Mouse (Mus musculus): ENCODE results near the gene Atr.

Gene Atr

DNA sequence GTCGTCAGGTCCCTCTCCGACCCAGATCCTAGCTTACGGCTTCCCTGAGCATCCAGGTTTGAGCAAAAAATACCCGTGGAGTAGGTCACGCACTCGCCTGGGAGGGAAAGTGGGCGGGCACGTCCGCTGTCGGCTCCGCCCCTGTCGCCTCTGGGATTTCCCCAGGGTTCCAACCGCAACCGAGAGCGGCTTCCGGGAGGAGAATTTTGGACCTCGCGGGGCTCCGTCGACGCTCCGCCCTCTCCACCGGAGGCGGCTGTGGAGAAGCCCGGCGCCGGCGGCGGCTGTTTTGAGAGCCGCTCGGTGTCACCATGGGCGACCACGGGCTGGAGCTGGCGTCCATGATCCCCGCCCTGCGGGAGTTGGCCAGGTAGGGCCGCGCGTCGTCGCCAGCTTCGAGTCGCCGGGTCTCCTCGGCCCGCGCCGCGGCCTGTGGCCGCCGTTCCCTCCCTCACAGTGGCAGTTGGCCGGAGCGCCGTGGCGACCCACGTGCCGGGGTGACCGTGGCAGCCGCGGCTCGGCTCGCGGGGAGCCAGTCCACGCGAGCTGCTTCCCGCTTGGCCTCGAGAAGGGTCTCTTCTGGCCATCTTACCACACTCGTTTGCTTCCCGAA, at the start of gene Atr:
TSS of gene Atr (plus strand) at position 184 of the 613 bp plus-strand sequence.
- peak; percentile 77 to 90 for DNase-seq (ENCODE audit: low spot score in 2 of 2)

DNA sequence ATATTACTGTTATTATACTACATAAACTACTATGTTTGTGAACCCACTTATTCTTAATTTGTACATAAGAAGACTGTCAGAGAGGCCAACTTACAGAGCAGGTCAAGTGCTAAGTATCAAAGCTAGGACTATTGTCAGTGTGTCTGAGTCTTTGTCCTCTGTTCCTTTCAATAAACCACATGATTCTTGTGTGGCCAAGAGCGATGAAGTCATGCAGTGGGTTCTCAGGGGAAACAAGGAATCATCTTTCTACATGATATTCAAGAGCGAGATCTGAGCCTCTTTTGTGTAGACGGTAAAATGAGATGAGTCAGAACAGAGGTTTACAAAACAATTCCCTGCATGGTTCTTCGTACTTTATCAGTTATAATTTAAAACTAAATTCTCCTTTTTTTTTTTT, 47.8 kb upstream of the Atr start:
- no peak for DNase-seq (ENCODE audit: low spot score in 2 of 2)

- no peak for DNase-seq (ENCODE audit: low spot score in 2 of 2)
Measured at GRCm38 (mm10) chr9:95811817-95812216, 45.6 kb upstream of the Atr start.

GRCm38 (mm10) chr9:95813721-95814531, 43.5 kb upstream of the Atr start:
- no peak for DNase-seq (ENCODE audit: low spot score in 2 of 2)

DNA sequence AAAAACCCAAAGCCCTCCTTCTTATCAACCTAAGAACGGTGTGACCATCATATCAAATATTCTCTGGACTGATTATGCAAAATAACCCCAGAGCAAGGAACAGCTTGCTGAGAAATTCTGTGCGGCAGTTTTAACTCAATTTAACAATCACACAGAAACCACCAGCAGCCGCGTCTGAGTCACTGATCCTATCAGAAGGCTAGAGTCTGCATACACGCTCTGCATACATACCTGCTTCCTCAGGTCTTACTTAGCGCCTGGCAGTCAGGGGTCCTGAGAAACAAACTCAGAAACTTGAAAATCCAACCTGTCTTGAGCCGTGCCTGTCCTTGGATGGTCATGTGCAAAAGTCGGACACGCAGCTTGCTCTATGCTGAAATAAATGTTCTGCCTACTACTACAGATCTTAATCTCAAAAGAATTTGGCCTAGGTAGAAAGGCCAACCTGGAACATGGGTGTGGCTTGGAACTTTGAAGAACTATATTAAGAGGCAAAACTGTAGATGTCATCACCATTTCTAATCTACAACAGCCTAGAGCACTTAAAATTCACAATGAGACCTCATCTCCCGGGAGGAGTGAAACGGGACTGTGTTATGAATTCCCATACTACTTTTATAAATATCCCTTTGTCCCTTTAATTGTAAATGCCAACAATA, 42.3 kb upstream of the Atr start:
- DNase-seq (ENCODE audit: low spot score in 2 of 2), result no peak

DNA sequence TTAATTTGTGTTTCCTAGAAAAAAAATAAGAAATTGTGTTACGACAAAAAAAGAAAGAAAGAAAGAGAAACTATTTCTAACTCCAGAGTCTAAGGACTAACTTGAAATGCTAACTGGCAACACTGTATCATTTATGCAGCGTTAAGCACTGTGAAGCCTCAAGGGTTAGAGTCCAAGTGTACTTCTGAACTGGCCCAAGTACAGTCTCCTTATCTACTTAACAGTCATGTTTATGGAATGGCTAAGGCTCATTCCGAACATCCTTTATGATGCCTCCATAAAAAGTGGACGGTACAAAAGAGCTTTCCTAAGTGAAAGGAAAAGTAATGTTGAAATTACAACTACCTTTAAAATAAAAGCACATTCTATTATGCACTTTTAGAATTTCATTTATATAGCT, 41.7 kb upstream of the Atr start:
- DNase-seq (ENCODE audit: low spot score in 2 of 2), result no peak

DNA sequence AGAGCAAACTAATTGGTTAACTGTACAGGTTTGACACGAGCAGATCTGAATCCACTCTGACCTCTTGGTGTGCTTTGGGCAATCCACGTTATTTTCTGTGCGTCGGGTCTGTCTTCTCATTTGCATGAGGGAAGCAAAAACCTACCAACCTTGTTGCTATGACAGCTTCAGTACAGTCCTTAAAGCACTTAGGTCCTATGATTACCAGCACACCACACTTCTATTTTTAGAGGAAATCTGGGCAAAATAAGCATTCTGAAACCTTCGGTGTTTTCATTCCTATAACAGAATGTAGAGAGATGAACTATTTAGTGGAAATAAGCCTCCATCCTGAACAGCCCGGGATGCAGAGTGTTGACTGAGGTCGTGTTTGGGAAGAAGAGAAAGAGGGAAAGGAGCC, 34.9 kb upstream of the Atr start:
- no peak for DNase-seq (ENCODE audit: low spot score in 2 of 2)

- no peak for DNase-seq (ENCODE audit: low spot score in 2 of 2)
Measured at GRCm38 (mm10) chr9:95827565-95827964, 29.8 kb upstream of the Atr start.

GRCm38 (mm10) chr9:95832758-95833157, 24.6 kb upstream of the Atr start:
- DNase-seq (ENCODE audit: low spot score in 2 of 2), result no peak

GRCm38 (mm10) chr9:95834799-95835198, 22.6 kb upstream of the Atr start:
- no peak for DNase-seq (ENCODE audit: low spot score in 2 of 2)

GRCm38 (mm10) chr9:95835741-95836140, 21.7 kb upstream of the Atr start:
- no peak for DNase-seq (ENCODE audit: low spot score in 2 of 2)

DNA sequence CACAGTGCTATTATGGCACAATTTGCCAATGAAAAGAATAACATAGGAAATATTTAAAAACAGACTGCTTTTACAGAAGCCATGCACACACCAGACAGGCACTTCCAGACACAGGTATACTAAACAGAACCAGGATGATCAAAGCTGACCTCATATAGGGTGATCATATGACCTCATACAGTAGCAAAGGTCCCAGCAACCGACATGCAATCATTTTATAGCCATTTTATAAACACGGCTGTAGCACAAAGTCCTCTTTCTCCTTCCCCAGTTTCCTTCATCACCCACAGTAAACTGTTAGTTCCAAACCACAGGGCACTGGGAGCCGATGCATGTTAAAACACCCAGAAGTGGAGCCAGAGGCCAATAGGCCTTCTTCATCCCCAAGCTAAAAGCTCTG, 18.0 kb upstream of the Atr start:
- DNase-seq (ENCODE audit: low spot score in 2 of 2), result no peak

DNA sequence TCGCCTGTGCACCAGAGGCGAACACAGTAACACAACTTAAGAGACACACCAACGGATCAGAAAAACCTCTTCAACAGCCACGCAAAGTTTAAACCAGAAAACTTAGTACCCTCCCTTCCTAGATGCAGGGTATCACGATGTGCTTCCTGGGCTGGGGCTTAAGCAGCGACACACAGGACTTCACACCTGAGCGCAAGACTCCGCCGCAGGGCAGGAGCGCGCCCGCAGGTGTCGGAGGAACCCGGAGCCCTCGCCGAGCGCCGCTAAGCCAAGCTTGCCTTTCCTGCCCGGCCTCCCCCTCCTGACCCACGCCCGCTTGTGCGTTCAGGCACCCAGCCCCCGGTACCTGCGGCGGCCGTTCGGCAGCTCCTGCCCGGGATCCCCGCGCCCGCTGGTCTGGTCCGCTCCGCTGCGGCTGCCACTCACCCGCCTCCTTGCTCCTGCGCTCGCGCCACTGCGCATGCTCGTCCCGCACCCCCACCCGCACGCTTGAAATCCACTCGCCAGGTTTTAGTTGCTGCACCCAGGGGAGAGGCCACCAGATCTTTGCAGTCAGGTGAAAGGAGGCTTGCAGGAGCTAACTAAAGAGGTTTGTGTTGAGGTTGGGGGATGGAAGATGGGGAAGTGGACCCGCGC, 12.5 kb upstream of the Atr start, which contains the start of gene Pls1:
TSS of gene Pls1 (minus strand) at position 487 of the 636 bp plus-strand sequence.
- DNase-seq (ENCODE audit: low spot score in 2 of 2), result peak; percentile 89 to 90

- DNase-seq (ENCODE audit: low spot score in 2 of 2), result no peak
Measured at GRCm38 (mm10) chr9:95845711-95846110, 11.7 kb upstream of the Atr start.

- no peak for DNase-seq (ENCODE audit: low spot score in 2 of 2)
Measured at GRCm38 (mm10) chr9:95851671-95852070, 5.7 kb upstream of the Atr start.

DNA sequence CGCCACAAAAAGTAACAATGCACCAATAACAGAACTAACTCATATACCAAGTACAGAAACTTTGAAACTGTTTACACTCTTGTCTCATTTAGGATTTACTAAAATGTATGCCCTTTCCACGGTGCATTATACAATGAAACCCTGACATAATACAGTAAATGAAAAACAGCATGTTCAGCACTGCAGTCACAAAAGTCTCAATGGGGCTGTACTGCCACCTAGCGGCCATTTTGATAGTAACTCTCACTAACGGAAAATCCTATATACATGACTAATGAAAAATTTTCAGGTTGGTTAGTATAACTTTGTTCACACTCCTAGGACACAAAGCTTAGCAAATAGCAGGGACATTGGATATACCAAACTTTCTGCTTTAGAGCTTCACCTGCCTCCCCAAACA, 4.5 kb upstream of the Atr start:
- DNase-seq (ENCODE audit: low spot score in 2 of 2), result peak; percentile 64 to 73

DNA sequence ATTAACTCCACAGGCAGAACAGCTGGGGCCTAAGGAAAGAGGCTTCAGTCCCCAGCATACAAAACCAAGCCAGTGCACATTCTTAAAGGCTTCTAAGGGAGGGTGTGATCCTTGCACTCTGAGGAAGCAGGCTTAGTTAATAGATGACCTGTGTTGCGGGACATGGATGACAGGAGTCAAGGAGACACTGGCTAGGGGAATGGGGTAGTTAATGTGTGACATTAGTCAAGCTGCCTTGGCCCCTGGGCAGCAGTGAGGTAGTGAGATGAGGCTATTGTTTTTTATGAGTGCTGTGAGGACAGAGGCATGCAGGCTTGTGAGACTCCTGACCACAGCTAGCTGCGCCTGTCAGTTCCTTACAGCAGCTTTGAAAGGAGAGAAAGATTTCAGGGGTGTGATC, 2.5 kb upstream of the Atr start:
- no peak for DNase-seq (ENCODE audit: low spot score in 2 of 2)

DNA sequence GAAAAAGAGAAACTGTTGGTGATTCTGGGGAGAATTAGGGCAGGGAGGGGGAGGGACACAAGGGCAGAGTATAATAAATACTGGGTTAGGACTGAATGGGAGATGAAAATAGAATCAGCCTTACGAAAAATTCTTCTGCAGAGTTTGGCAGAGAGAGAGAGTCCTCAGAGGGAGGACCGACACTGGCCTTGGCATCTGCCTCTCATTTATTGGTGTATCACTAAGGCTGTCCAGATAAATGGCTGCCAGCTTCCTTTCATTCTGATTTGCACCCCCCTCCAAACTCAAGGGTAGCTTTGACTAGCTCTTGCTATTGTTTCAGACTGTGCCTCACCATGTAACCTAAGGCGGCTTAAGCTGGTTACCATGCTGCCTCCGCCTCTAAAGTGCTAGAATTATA, 1.4 kb upstream of the Atr start:
- no peak for DNase-seq (ENCODE audit: low spot score in 2 of 2)

- no peak for DNase-seq (ENCODE audit: low spot score in 2 of 2)
Measured at GRCm38 (mm10) chr9:95858027-95858570, 702 bp downstream of the Atr start.

DNA sequence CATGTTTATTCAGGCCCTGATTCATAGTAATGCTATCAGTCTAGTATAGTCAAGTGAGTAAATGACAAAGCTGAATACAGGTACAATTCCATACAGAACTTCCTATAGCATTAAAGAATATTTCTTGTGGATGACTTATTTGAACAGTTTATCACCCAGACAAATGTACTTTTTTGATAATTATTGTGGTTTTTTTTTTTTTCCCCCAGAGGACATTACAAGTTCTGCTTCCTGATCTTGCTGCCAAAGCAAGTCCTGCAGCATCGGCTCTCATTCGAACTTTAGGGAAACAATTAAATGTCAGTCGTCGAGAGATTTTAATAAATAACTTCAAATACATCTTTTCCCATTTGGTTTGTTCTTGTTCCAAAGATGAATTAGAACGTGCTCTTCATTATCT, 20.8 kb downstream of the Atr start:
- DNase-seq (ENCODE audit: low spot score in 2 of 2), result no peak

DNA sequence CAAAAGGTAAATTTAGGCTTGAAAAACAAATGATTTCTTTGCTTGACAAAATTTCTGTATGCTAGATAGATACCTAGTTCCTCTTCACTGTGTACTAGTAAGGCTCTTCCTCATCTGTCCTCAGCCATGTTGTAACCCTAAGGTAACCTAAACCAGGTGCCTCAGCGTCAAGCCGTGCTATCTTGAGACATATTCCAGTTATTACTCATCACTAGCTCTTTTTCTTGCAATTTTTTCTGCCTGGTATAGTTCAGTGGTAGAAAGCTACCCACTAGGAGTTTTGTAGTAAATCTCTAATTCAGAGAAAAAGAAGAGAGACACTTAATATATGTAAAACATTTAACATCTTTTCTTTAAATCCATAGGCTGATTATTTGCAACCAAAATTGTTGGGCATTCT, 25.4 kb downstream of the Atr start:
- no peak for DNase-seq (ENCODE audit: low spot score in 2 of 2)

DNA sequence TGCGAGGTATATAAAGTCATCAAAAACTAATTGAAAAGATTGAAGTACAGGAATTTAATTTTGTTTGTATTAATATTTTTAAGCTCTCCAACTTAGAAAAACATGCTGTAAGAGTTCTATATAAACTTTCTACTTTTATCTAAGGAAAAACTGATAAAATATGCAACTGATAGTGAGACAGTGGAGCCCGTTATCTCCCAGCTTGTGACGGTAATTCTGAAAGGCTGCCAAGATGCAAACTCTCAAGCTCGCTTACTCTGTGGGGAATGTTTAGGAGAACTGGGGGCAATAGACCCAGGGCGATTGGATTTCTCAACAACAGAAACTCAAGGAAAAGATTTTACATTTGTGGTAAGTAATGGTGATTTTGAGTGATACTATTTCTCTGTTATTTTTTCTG, 40.0 kb downstream of the Atr start:
- DNase-seq (ENCODE audit: low spot score in 2 of 2), result no peak
